Mouse (Mus musculus) embryo, embryonic 11.5 days (tissue): ENCODE data around the gene Ankrd36.
A peak's percentile ranks its signal among the peaks of the same experiment; 100 is the strongest.
"Not testable (repeated sequence)": the region's sequence is repeated elsewhere in the genome, so short reads cannot be mapped to it uniquely, and the experiment has no call there.

ENCODE experiments used
- DNase-seq: peaks from one replicate; pipeline ENCODE4 v3.0.0-alpha.2; 2012; ENCODE audit warnings: low read depth, low spot score

The Ankrd36 gene

DNA sequence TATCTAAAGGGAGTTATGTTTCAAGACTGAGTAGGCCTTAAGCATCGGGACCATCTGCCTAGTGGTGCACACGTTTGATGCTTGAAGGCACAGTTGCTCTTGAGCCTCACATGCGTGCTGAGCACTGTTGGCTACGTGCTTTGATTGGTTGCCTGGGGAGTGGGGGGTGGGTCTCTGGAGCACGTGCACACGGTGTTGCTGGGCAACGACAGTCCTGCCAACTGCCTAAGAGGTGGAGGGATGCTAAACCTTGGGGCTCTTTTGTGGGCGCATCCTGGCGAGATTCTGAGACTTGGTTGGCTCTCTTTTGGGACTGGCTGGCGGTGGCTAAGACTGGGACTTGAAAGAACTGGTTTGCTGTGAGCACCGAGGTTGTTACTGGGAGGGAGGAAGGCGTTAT is at the start of gene Ankrd36:
Gene Ankrd36 (plus strand): TSS at position 211 of the 400 bp plus-strand sequence.
- no peak for DNase-seq

DNA sequence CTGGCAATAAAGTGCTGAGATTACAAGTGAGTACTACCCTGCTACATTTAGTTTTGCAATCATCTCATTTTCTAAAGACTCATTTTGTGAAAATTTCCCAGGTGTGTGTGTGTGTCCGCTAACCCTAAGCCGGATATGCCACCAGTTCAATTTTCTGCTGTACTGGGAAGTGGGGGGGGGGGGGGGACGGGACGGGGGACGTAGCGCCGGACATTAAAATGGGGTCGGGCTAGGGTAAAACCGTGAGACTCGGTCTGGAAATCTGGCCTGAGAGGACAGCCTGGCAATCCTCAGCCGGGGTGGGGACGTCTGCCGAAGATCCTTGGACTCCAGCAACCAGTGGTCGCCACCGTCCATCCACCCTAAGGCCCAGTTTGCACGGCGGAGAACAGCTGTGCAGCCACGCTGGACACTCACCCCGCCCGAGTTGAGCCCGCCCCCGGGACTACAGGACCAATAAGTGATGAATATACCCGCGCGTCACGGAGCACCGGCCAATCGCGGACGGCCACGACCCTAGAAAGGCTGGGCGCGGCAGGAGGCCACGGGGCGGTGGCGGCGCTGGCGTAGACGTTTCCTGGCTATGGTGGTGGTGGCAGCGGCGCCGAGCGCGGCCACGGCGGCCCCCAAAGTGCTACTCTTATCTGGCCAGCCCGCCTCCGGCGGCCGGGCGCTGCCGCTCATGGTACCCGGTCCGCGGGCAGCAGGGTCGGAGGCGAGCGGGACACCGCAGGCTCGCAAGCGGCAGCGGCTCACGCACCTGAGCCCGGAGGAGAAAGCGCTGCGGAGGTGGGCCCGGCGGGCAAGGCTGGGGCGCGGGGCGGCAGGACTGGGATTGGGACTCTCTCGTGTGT is 48.8 kb upstream of the Ankrd36 start, which contains the start of gene Xbp1:
Gene Xbp1 (plus strand): TSS at position 248 of the 854 bp plus-strand sequence.
- DNase-seq, result peak; percentile 94

DNA sequence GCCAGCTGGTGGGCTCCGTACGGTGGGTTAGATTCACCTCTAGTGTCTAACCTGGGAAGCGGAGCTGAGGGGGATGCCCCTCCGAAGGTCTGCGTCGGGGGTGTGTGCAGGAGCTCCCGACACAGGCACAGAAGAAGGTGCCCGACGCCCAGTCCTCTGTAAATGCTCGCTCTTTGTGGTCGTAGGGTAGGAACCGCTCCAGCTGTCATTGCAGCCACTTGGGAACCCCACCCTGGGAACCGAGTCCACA is 48.3 kb upstream of the Ankrd36 start:
- DNase-seq, result peak; percentile 11

DNA sequence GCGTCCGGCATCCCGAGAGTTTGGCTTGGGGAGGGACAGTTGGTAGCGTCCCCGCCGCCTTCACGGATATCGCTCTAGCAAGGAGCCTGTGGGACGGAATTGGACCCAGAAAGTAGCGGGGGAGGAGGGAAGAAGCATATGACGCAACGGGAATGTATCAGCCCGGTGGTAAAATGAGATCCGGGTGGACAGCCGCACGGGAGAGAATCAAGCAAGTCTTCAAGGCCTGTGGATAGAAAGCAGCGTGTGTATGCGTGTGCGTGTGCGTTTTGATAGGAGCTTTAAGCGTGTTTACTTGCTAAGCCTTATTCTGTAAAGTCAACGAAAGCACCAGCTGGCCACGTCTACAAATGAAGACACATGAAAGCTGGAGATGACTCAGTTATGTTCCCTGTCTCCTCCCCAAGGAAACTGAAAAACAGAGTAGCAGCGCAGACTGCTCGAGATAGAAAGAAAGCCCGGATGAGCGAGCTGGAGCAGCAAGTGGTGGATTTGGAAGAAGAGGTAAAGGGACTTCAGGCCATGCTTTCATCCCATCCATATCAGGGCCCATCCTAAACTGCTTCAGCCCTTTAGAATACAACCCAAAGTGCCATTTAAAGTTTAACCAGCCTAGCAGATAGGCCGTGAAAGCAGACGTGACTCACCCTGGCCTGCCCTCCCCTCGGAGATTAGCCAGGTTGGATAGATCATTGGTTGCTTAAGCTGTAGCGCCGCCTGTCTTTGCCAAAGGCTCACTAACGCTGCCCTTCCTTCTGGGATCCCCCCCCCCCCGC is 47.8 kb upstream of the Ankrd36 start:
- peak; percentile 41 for DNase-seq

DNA sequence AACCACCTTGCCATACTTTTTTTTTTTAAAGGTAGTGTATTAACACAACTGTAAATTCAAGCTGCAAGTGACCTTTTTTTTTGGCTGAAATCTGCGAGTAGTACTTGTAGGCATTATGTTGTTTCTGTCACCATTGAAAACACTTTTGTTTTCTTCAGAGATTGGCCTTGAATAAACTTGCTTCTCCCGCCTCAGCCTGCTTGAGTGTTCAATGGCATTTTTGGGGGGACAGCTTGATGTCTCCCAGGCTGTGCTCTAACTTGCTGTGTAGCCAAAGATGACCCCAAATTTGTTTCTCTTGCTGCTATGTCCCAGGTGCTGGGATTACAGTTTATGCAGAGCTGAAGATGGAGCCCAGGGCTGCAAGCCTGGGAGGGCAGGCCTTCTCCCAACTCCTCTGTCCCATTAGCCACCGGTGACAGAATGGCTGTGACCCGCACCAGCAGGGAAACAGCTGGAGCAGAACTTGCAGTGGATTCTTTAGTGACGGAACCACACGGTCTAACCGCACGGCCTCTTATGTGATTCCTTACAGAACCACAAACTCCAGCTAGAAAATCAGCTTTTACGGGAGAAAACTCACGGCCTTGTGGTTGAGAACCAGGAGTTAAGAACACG is 46.6 kb upstream of the Ankrd36 start:
- DNase-seq, result no peak

DNA sequence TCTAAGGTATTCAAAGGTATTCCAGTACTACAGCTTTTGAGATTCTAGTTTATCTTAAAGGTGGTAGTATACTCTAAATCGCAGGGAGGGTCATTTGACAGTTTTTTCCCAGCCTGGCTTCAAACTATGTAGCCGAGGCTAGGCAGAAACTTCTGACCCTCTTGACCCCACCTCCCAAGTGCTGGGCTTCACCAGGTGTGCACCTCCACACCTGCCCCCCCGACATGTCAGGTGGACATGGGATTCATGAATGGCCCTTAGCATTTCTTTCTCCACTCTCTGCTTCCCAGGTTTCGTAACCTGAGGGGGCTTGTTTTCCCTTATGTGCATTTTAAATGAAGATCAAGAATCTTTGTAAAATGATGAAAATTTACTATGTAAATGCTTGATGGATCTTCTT is 44.1 kb upstream of the Ankrd36 start:
- no peak for DNase-seq

DNA sequence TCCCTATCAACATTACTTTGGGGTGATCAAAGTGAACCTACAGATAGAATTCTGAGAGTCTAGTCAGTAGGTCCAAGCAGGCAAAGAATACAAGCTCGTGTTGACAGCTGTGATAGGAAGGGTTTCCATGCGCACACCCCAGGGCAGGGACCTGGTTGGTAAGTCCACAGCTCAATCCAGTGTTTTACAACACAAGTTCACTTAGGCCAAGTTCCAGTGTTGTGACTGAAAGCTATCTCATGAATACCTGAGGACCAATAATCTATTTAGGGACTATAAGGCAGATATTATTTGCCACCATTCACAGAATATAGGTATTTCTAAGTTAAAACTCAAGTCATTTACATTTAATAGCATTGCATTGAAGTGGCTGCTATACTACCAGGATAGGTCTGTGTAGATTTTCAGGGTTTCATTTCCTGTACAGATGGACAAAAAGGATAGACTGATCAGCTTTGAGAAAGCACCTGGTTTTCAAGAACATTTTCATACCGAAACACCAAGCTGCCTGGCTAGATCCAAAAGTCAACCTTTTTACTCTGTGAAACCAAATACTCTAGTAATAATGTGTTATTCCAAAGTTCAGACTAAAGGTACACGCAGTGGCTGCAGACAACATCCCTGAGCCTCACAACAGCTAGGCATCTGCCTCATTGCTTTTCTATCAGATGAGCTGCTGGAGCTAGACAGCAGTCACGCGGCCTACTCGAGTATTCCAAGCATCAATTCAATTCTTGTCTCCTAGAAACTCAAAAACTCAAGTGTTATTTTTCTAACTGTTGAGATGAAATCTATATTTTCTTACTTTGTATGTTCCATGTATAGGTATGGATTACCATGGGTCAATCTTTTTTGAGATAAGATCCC is 42.7 kb upstream of the Ankrd36 start:
- no peak for DNase-seq

DNA sequence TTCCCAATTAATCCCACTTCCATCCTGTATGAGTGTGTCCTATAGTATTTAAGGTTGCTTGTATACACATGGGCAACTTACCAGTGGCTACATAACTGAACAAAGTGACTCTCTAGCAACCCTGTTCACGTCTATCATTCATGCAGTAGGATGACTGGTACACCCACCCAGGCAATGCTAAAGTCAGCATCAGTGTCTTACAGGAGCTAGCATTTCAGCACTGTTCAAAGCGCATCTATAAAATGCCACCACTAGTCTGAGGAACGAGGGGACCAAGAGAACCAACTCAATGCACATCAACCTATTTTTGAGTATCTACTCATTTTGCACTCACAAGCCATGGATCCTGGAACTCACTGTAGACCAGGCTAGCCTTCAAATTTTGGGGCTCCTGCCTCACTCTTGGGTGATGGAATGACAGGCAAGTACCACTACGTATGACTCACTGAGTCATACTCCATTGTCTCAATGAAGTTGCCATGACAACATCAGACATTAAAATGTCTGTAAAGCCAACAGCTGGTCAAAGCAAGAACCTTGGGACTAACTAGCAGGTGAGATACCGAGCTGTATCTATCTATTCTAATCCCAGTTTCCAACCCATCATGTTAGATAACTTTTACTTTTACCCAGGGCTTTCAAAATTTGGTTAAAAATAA is 41.5 kb upstream of the Ankrd36 start:
- no peak for DNase-seq

DNA sequence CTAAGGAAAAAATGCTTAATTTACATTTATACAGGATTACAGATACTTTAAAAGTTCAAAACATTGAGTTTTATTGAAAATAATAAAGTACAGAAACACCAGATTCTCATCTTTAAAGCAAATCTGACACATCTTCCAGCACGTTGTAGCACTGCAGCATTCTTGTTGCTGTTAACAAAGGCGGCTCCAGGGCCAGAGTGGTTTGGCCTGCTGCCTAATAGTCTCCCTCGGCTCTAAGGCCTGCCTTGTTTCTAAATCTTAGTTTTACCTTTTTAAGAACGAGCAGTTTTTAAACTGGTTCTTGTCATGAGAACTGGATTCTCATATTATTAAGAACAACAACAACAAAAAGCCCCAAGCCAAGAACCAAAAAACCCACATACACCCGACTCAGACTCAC is 40.6 kb upstream of the Ankrd36 start:
- DNase-seq, result no peak

DNA sequence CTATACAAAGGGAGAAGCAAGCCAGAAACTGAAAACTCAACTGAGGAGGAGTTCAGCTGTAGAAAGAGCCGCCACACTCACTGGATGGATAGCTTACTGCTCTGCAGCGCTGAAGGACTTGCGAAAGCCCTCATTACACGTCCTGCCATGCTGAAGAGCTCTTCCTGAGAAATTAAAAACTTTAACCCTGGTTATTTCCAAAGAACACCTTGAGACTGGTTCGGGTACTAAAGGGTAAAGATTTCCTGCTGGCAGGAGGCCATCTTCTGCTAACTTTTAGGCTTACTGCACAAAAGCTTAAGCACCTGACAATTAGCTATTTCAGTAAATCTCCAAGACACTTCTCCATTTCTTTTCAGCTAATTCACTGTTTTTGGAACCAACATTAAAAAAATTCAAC is 39.3 kb upstream of the Ankrd36 start:
- no peak for DNase-seq

DNA sequence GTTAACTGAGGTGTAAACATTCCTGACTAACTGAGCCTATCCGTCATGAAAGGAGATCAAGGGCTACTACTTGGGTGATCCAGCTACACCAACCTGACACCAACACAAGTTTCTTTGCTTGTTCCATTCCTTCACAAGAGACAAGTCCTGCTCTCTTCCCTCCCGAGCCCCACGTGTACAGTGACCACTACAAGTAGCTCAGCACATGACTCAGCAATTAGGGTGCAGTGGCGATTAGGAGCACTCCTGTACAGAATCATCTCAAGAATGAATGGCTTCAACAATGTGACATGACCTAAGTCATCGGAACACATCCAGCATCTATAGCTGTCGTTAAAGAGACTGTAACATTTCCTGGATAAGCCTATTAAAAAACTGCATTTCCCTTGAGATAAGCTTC is 38.8 kb upstream of the Ankrd36 start:
- DNase-seq, result no peak

DNA sequence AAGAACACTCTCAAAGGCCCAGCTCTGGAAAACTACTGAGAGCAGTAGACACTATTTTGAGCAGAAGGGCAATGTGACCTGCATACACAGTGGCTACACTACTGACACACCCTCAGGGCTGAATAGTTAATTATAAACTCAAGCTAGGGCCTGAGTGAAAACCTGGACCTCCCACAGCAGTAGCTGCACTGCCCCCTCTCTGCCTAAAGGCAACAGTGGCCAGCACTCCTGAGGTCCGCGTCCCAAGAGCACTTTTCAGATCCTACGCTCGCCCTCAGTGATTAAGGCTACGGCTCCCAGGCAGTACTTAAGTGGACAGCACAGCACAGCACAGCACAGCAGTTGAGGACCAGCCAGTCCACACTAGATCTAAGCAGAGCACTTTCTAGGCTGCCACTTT is 36.4 kb upstream of the Ankrd36 start:
- DNase-seq, result no peak

DNA sequence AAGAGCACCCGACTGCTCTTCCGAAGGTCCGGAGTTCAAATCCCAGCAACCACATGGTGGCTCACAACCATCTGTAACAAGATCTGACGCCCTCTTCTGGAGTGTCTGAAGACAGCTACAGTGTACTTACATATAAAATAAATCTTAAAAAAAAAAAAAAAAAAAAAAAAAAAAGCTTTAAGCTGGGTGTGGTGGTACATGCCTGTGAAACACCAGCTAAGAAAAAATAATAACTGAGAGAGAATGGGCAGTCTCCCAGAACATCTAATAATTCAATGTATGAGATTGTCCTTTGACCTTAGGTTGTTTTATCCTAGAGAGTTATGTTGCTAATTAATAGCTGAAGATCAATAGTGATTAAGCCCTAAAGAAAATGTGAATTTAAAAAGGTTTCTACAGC is 32.0 kb upstream of the Ankrd36 start:
- DNase-seq, result not testable (repeated sequence)

DNA sequence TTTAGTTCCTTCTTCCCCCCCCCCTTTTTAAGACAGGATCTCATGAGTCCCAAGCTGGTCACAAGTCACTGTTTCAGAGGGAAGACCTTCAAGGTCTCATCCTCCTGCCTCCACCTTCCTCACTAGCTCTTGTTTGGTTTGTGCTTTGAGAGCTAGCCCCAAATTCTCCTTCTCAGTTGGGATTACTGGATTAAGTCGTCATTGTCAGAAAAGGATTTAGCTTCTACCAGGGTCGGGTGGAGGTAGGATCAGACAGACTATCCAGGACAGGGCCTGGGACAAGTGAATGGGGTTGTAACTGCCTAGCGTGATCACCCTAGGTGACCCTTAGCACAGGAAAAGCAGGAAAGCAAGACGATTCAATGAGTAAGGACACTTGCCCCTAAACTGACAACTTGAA is 29.2 kb upstream of the Ankrd36 start:
- DNase-seq, result no peak

DNA sequence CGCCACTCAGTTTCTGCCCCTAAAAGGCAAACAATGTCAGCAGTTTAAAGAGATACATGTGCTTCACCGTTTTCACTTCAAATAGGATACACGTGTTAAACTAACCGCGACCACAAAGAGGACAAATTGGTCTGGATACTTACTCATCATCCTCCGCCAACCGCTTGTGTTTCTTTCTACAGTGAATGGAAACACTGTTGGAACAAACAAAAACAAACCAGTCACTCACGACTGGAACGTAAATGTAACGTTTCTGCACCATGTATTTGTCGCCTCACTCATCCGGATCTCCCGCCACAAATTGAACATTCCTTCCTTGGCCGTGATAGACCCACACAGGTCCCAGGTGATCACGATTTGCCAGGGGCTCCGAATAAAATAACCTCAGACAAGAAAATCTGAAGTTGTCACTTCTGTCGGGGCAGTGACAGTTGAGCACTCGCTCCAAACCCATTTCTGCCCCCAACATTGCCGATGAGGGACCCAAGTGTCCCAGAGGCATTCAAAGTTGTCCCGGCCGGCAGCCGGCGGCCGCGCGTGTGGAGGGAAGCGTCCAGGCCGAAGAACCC is 28.2 kb upstream of the Ankrd36 start:
- DNase-seq, result peak; percentile 14

DNA sequence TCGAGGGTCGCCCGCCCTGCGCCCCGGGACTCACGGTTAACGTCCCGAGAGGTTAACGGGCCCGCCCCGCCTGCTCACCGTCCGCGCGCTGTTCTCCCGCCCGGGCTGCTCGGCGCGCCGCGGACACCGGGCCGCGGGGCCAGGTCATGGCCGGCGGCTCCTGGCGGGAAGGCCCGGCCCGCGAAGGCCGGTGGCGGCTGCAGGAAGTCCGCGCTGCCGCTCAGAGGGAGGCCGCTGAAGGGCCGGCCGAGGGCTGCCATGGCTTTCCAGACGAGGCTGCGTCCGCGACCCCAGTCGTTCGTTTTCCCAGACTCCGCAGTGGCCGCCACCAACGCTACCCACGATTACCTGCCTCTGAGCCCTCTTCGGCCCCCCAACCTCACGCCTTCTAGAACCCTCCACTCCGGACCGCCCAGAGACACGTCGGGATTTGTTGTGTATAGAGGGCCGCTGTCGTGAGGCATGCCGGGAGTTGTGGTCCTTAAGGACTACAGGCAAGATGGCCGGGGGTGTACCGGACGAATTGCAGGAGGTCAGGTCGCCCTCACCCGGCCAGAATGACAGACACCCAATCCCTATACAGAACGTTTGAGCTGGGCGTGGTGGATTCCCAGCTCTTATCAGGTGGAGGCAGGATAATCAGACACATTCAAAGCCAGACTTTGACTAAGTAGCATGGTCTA is 27.5 kb upstream of the Ankrd36 start, which contains the start of gene Ccdc117:
Gene Ccdc117 (minus strand): TSS at position 389 of the 683 bp plus-strand sequence.
- DNase-seq, result peak; percentile 81

DNA sequence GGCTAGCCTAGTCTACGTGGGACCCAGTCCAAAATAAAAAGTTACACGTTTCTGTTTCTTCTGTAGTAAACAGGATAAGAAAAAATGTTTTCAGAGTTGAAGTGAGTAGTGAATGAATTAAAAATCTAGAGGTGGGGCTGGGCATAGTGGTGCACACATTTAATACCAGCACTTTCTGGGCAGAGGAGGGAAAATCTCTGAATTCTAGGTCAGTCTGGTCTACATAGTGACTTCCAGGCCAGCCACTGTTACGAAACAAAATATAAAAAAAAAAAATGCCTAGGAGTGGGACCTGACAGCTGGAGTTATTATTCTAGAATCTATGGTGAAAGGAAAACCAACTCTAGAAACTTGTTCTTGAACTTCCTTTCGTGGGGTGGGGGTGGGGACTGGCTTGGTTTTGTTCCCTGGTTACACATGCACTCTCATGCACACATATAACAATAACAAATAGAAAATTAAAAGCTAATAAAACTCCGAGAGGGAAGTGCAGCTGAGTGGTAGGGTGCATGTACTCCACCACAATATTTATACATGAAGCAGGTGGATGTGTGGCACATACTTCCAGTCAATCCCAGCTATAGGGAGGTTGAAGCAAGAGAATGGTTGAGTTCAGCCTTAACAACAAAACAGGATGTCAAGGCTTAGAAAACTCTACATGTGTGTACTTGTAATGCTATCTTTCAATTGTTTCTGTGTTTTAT is 26.9 kb upstream of the Ankrd36 start:
- no peak for DNase-seq

DNA sequence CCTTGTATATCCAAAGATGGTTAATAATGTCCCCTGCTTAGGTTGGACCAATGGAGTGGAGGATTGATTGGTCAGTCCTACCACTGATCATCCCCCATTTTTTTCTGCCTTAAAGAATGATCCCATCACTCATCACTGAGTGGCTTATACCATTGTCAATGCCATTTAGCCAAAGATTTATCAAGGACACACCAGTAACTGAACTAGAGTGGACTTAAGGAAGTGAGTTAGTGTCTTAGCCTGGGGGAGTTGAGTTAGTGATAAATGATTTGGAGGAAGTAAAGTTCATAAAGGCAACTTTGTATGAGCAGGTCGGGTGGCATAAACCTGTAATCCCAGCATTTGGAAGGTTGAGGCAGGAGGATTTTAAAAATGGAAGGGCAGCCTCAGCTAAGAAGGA is 26.2 kb upstream of the Ankrd36 start:
- no peak for DNase-seq

DNA sequence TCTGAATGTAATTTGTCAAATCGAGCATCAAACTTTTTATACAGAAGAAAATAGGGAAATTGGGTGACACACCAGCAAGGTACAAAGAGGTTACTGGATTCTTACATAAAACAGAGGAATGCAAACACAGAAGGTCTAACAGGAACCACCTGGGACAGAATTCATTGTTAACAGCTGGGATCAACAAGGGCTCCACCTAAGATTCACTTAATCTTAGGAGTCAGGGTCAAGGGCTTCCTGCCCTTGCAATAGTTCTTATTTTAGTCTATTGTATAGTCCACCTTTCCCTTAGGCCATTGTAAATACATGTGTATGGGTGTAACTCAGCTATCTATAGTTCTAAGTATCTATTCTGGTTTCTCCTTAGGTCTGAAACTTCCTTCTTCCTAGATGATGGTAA is 24.8 kb upstream of the Ankrd36 start:
- not testable (repeated sequence) for DNase-seq

DNA sequence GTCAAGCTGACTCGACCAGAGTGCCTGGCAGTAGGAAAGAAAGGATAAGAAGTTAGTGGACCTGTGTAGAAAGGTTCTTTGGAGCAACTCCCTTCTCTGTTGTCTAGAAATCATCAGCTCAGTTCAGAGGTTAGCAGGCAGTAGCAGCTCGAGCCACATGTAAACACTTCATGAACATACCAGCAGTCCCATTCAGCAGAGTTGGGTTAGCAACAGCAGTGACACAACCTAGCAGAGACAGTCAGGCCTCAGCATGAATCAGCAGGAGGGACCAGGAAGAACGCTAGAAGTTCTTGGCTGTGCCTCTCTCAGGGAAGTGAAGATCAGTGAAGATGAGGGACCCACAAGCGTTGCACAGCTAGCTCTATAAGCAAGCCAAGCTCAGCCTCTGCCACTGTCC is 24.0 kb upstream of the Ankrd36 start:
- no peak for DNase-seq
